Mouse (Mus musculus) forebrain, embryonic 11.5 days (tissue): ENCODE measurements at regions not wholly inside any gene's neighbourhood (a gene's known extent, or its start where the extent isn't known, plus 50 kb on each side); places are given as distances from the start of the nearest gene placed in this dataset.

Experiments used
- ATAC-seq: fragments of 200-750 bp; cut with Nextera tagmentation; replicated peaks from 2 replicates; pipeline ENCODE4 v1.8.0; 2017; ENCODE audit warnings: moderate TSS enrichment; ENCODE audit not compliant: low FRiP score
- DNase-seq: peaks from one replicate; pipeline ENCODE4 v3.0.0-alpha.2; 2017; ENCODE audit warnings: low spot score
- H3K27ac ChIP-seq: fragments of 300-500 bp; sonication (generic); 2 replicates; pipeline ENCODE4 v1.5.1; 2014; ENCODE audit warnings: low read depth, low read length
- H3K27me3 ChIP-seq: fragments of 300-500 bp; sonication (generic); 2 replicates; pipeline ENCODE4 v1.6.1; 2014; ENCODE audit warnings: mild to moderate bottlenecking, low read length, mixed read lengths; ENCODE audit not compliant: control insufficient read depth, insufficient read depth
- H3K36me3 ChIP-seq: fragments of 300-500 bp; sonication (generic); 2 replicates; pipeline ENCODE4 v1.6.1; 2014; ENCODE audit warnings: mild to moderate bottlenecking, low read length, moderate library complexity, mixed read lengths; ENCODE audit not compliant: control insufficient read depth, insufficient read depth
- H3K4me1 ChIP-seq: fragments of 300-500 bp; sonication (generic); replicated peaks from 2 replicates; pipeline ENCODE4 v1.6.1; 2014; ENCODE audit warnings: low read length, mixed read lengths; ENCODE audit not compliant: control insufficient read depth, insufficient read depth
- H3K4me2 ChIP-seq: fragments of 300-500 bp; sonication (generic); 2 replicates; pipeline ENCODE4 v1.6.1; 2014; ENCODE audit warnings: low read depth, mild to moderate bottlenecking, low read length, moderate library complexity, mixed read lengths; ENCODE audit not compliant: severe bottlenecking
- H3K4me3 ChIP-seq: fragments of 300-500 bp; sonication (generic); 2 replicates; pipeline ENCODE4 v1.5.1; 2014; ENCODE audit warnings: low read depth, low read length
- H3K9ac ChIP-seq: fragments of 300-500 bp; sonication (generic); 2 replicates; pipeline ENCODE4 v1.6.1; 2014; ENCODE audit warnings: low read length
- H3K9me3 ChIP-seq: fragments of 300-500 bp; sonication (generic); 2 replicates; pipeline ENCODE4 v1.6.1; 2016; ENCODE audit warnings: low read length, mixed read lengths; ENCODE audit not compliant: control insufficient read depth
- WGBS: fragments of 180-500 bp; shearing (Covaris S2); extraction: QIAGEN DNeasy Blood & Tissue Kit; methylation state at CpG from one replicate; pipeline ENCODE4 v1.1.7; 2014; 5-methylcytosine and 5-hydroxymethylcytosine counted together

GRCm38 (mm10) chr5:42977108-42977507 is 255.9 kb upstream of the Cpeb2 start:
- Histone ChIP-seq H3K27me3 (no peaks in the 10 kb centered on the region), H3K9ac (no peak overlapping the region), H3K4me1 (no peaks in the 10 kb centered on the region), H3K27ac (no peak overlapping the region), H3K4me3 (no peak overlapping the region), H3K9me3 (no peaks in the 10 kb centered on the region), H3K36me3 (no peaks in the 10 kb centered on the region), H3K4me2 (no peak overlapping the region)
- 89% methylated on average over 4 of the region's 4 CpGs for WGBS
- ATAC-seq: no peak
- no peak for DNase-seq

- ATAC-seq (no peak), DNase-seq (no peak)
- Histone ChIP-seq H3K4me3 (no peak overlapping the region), H3K27me3 (no peaks in the 10 kb centered on the region), H3K4me2 (no peak overlapping the region), H3K36me3 (no peaks in the 10 kb centered on the region), H3K9me3 (no peaks in the 10 kb centered on the region), H3K9ac (no peak overlapping the region), H3K4me1 (no peaks in the 10 kb centered on the region), H3K27ac (no peak overlapping the region)
- 76% methylated on average over 2 of the region's 2 CpGs for WGBS
Observed at GRCm38 (mm10) chr5:42980946-42981650, 251.9 kb upstream of the Cpeb2 start.

GRCm38 (mm10) chr5:42986203-42986602 is 246.8 kb upstream of the Cpeb2 start:
- Histone ChIP-seq H3K27me3 (no peaks in the 10 kb centered on the region), H3K4me1 (no peaks in the 10 kb centered on the region), H3K36me3 (no peaks in the 10 kb centered on the region), H3K4me2 (no peak overlapping the region), H3K4me3 (no peak overlapping the region), H3K9me3 (no peaks in the 10 kb centered on the region), H3K27ac (no peak overlapping the region), H3K9ac (no peak overlapping the region)
- no peak for DNase-seq
- WGBS: 79% methylated on average over 4 of the region's 4 CpGs
- no peak for ATAC-seq

GRCm38 (mm10) chr5:42987710-42988466 is 245.1 kb upstream of the Cpeb2 start:
- H3K4me3 ChIP-seq: no peak overlapping the region
- no peaks in the 10 kb centered on the region for H3K36me3 ChIP-seq
- H3K9ac ChIP-seq: no peak overlapping the region
- H3K27ac ChIP-seq: no peak overlapping the region
- no peak overlapping the region for H3K4me2 ChIP-seq
- no peak for ATAC-seq
- H3K4me1 ChIP-seq: no peaks in the 10 kb centered on the region
- no peak for DNase-seq
- no peaks in the 10 kb centered on the region for H3K9me3 ChIP-seq
- H3K27me3 ChIP-seq: no peaks in the 10 kb centered on the region
- WGBS: 80% methylated on average over 3 of the region's 3 CpGs

- no peak for DNase-seq
- 86% methylated on average over 3 of the region's 3 CpGs for WGBS
Observed at GRCm38 (mm10) chr5:42989287-42989686, 243.7 kb upstream of the Cpeb2 start.

GRCm38 (mm10) chr5:43024006-43024593 is 208.9 kb upstream of the Cpeb2 start:
- no peak for ATAC-seq
- no peak overlapping the region for H3K27ac ChIP-seq
- H3K9ac ChIP-seq: no peak overlapping the region
- no peaks in the 10 kb centered on the region for H3K9me3 ChIP-seq
- H3K4me3 ChIP-seq: no peak overlapping the region
- H3K4me1 ChIP-seq: no peaks in the 10 kb centered on the region
- no peak overlapping the region for H3K4me2 ChIP-seq
- DNase-seq: no peak
- H3K27me3 ChIP-seq: no peaks in the 10 kb centered on the region
- WGBS: 82% methylated on average over 7 of the region's 7 CpGs
- H3K36me3 ChIP-seq: no peaks in the 10 kb centered on the region

More at GRCm38 (mm10) chr5:42989287-42989686, 243.7 kb upstream of the Cpeb2 start:
- Histone ChIP-seq H3K9ac (no peak overlapping the region), H3K4me1 (no peaks in the 10 kb centered on the region), H3K27ac (no peak overlapping the region), H3K9me3 (no peaks in the 10 kb centered on the region), H3K4me2 (no peak overlapping the region), H3K27me3 (no peaks in the 10 kb centered on the region), H3K4me3 (no peak overlapping the region), H3K36me3 (no peaks in the 10 kb centered on the region)
- ATAC-seq: no peak

- Histone ChIP-seq H3K27me3 (no peaks in the 10 kb centered on the region), H3K9me3 (no peaks in the 10 kb centered on the region), H3K4me1 (no peaks in the 10 kb centered on the region), H3K4me3 (no peak overlapping the region), H3K36me3 (no peaks in the 10 kb centered on the region), H3K27ac (no peak overlapping the region), H3K9ac (no peak overlapping the region), H3K4me2 (no peak overlapping the region)
- ATAC-seq (no peak), DNase-seq (no peak)
- 92% methylated on average over 3 of the region's 3 CpGs for WGBS
Observed at GRCm38 (mm10) chr5:43031285-43031684, 201.7 kb upstream of the Cpeb2 start.

- 73% methylated on average over 5 of the region's 5 CpGs for WGBS
- no peaks in the 10 kb centered on the region for H3K27me3 ChIP-seq
- H3K27ac ChIP-seq: no peak overlapping the region
- H3K9me3 ChIP-seq: no peaks in the 10 kb centered on the region
- H3K4me1 ChIP-seq: no peaks in the 10 kb centered on the region
- H3K4me3 ChIP-seq: no peak overlapping the region
- no peaks in the 10 kb centered on the region for H3K36me3 ChIP-seq
- ATAC-seq: no peak
- H3K9ac ChIP-seq: no peak overlapping the region
- H3K4me2 ChIP-seq: no peak overlapping the region
- no peak for DNase-seq
Observed at GRCm38 (mm10) chr5:43031916-43032315, 201.1 kb upstream of the Cpeb2 start.
